Mouse (Mus musculus) monocyte, adult 5-6 weeks (primary cell): ENCODE data around the gene Actg1. TPM values are rescaled to one million over a fixed set of nuclear protein-coding genes. Genes with fewer than 3 reads are reported as not detected.

Experiments used
- ATAC-seq: fragments of 153-309, 156-312 bp; replicated peaks from 2 replicates; pipeline ENCODE4 v1.8.0; 2017; ENCODE audit warnings: mild to moderate bottlenecking; ENCODE audit not compliant: low TSS enrichment, insufficient number of reproducible peaks, severe bottlenecking, poor library complexity, low FRiP score
- total RNA-seq: library from RNA; stranded (forward); fragments of 200-1000, 200-491, 200-594 nt; gene quantifications from 3 replicates; pipeline ENCODE4 v1.2.3, GENCODE M21; 2017

The Actg1 gene
- total RNA-seq, 1 experiment from 2014 or later: 1,849 TPM

DNA sequence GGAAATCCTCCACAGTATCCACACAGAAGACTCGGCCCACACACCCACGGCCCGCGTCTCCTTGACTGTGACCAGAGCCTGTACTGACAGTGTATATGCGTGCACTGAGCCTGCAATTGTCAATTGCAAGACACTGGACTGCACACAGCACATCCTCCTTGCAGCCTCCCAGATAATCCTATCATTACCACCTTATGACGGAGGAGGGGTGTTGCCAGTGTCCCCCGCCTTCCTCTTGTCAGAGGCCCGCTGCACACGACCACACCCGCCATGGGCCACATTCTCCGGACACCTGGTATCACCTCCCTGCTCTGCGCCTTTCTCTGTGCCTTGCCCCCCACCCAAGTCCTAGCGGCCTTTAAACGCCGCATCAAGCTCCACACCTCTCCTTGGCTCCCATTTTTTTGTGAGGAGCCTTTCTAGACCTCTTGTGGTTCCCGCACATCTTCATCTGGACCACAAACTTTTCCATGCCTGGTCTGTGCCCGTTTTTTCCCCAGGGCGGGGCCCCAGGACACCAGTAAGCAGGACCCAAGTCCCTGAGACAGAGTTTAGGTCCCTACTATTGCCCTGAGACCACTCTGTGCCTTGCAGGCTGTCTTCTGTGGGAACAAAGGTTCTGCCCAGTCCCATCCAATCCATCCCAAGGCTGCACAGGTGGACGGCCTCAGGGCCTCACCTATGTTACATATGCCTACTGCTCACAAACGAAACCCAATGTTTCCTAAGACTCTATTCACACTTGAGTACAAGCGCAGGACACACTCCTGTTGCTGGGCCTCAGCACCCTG, 44.6 kb downstream of the Actg1 start:
- ATAC-seq: no peak

- no peak for ATAC-seq
These were observed 45.2 kb downstream of the Actg1 start for GRCm38 (mm10) chr11:120303119-120303518.

- ATAC-seq: 0 out of 2 replicates have a peak, but pooled peaks have one; percentile 6
These were observed 48.9 kb downstream of the Actg1 start for GRCm38 (mm10) chr11:120299484-120299883.

- ATAC-seq: no peak
These were observed 49.8 kb downstream of the Actg1 start for GRCm38 (mm10) chr11:120298441-120299141.

GRCm38 (mm10) chr11:120297767-120298166, 50.6 kb downstream of the Actg1 start:
- ATAC-seq: no peak

GRCm38 (mm10) chr11:120296305-120297144, 51.8 kb downstream of the Actg1 start:
- no peak for ATAC-seq

Other genes starting within 250 kb of the Actg1 start
- gene Tepsin, start 249.8 kb downstream of the Actg1 start, total RNA-seq: 13.9 to 20.6 TPM (median 17.0 TPM) in 3 replicates
- 21.0 to 40.3 TPM (median 25.7 TPM) in 3 replicates for gene Ndufaf8, start 249.6 kb downstream of the Actg1 start, total RNA-seq
- 40.6 to 56.4 TPM (median 42.9 TPM) in 3 replicates for gene Slc38a10, start 197.2 kb downstream of the Actg1 start, total RNA-seq
- 0.68 to 0.85 TPM (median 0.76 TPM) in 3 replicates for gene Bahcc1, start 115.6 kb downstream of the Actg1 start, total RNA-seq
- 0.29 to 0.75 TPM in 2 of 3 replicates, not detected in the other for gene Fscn2, start 13.0 kb upstream of the Actg1 start, total RNA-seq
- 5.5 to 16.4 TPM (median 9.4 TPM) in 3 replicates for gene Faap100, start 30.2 kb upstream of the Actg1 start, total RNA-seq
- gene Nploc4, start 89.2 kb upstream of the Actg1 start, total RNA-seq: 36.2 to 43.1 TPM (median 37.2 TPM) in 3 replicates
- not detected in 3 replicates for gene Tspan10, start 94.1 kb upstream of the Actg1 start, total RNA-seq
- gene Pde6g, start 105.0 kb upstream of the Actg1 start, total RNA-seq: 0.29 TPM in 1 of 3 replicates, not detected in the others
- gene Oxld1, start 109.5 kb upstream of the Actg1 start, total RNA-seq: 3.5 to 6.4 TPM (median 3.9 TPM) in 3 replicates
- gene Ccdc137, start 109.6 kb upstream of the Actg1 start, total RNA-seq: 17.9 to 37.4 TPM (median 25.2 TPM) in 3 replicates
- gene Arl16, start 119.1 kb upstream of the Actg1 start, total RNA-seq: 4.8 to 15.5 TPM (median 14.4 TPM) in 3 replicates
- gene Mrpl12, start 136.1 kb upstream of the Actg1 start, total RNA-seq: 30.7 to 37.5 TPM (median 32.4 TPM) in 3 replicates
- 6.6 to 8.1 TPM (median 7.4 TPM) in 3 replicates for gene Slc25a10, start 143.3 kb upstream of the Actg1 start, total RNA-seq
- gene Gcgr, start 182.2 kb upstream of the Actg1 start, total RNA-seq: not detected in 3 replicates
- 13.8 to 21.9 TPM (median 16.9 TPM) in 3 replicates for gene Mcrip1, start 201.2 kb upstream of the Actg1 start, total RNA-seq
- gene Ppp1r27, start 202.6 kb upstream of the Actg1 start, total RNA-seq: not detected in 3 replicates
- gene P4hb, start 224.7 kb upstream of the Actg1 start, total RNA-seq: 331 to 434 TPM (median 349 TPM) in 3 replicates
- 163 to 262 TPM (median 173 TPM) in 3 replicates for gene Arhgdia, start 233.1 kb upstream of the Actg1 start, total RNA-seq
- 78.4 to 113 TPM (median 112 TPM) in 3 replicates for gene Alyref, start 249.8 kb upstream of the Actg1 start, total RNA-seq
- gene Anapc11, start 249.9 kb upstream of the Actg1 start, total RNA-seq: 18.5 to 31.2 TPM (median 26.5 TPM) in 3 replicates